Mouse (Mus musculus) spleen, adult 18-20 months (tissue): ENCODE measurements around the gene Capns1.
"Not testable (repeated sequence)": the region's sequence is repeated elsewhere in the genome, so short reads cannot be mapped to it uniquely, and the experiment has no call there.

Source experiments
- DNase-seq, 2 experiments: peaks; one replicate each; pipeline ENCODE4 v3.0.0; 2022; ENCODE audit warnings: mixed read lengths in 2 of 2

The Capns1 gene

DNA sequence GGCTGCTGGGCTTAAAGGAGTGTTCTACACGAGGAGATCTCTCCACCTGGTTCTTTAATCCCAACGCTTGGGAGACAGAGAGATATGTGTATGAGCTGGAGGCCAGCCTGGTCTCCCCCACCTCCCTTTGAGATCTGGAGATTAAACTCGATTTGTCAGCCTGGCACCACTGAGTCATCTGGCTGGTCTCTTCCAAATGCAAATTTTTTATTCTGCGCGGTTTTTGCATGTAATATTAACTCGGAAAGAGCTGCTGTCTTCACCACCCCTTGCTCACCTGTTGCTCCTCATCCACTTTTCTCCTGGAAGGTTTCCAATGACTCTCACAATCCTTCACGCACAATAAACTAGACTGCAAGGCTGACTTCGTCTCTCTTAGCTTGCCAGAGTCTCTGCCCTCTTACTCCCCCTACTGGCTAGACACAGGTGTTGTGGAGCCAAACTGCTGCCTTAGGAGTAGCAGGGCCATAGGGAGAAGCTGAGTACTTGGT, at the start of gene Capns1:
Gene Capns1 (minus strand): TSS at position 331 of the 491 bp plus-strand sequence.
- DNase-seq, result peak in 1 of 2 experiments; percentile 44

DNA sequence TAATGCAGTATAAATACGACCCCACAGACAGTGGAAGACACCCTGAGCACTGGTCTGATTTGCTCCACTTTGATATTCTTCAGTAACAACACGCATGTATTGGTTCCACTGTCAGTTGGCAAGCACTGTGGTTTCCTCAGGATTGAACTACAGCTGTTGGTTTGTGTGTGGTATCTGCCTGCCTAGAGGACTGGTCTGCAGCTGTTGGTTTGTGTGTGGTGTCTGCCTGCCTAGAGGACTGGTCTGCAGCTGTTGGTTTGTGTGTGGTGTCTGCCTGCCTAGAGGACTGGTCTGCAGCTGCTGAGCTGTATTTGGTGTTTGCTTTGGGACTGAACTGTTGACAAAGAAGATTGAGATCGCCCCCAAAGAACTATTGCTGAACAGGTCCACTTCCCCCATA, 38.8 kb upstream of the Capns1 start:
- DNase-seq, result not testable (repeated sequence)

DNA sequence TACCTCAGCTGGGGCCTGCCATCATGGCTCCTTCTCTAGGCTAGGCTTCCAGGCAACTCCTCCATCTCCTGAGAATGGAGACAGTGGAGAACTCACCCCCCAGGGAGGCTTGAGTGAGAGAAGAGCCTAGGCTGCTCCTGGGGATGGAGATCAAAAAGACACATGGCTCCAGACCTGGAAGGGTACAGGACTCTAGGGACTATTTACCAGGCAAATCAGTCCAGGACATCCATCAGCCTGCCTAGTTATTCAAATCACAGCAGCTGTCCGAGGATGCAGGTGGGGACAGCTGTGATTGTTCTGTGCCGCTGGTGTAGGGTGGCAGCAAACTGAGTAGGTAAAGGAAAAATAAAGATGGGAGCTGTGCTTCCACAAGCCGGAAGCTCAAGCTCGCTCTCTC, 37.0 kb upstream of the Capns1 start, which contains the start of gene Ovol3:
Gene Ovol3 (minus strand): TSS at position 101 of the 400 bp plus-strand sequence.
- no peak for DNase-seq

DNA sequence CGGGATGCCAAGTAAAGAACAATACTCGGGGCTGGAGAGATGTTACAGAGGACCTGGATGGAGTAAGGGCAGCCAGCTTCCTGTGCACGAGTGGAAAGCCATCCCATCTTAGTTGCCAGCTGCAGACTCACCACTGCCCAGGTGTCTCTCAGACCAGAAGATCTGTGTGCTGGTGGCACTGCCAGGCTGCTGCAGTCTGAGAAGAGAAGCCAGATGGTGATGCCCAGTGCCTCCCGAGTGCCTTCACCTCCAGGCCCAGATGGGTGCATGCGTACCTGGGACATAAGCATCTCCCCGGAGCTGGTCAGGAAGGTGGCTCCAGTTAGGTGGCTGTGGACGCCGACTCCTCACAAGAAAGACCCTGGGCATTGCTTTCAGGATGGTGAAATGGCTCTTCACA, 36.5 kb upstream of the Capns1 start:
- DNase-seq, result no peak

DNA sequence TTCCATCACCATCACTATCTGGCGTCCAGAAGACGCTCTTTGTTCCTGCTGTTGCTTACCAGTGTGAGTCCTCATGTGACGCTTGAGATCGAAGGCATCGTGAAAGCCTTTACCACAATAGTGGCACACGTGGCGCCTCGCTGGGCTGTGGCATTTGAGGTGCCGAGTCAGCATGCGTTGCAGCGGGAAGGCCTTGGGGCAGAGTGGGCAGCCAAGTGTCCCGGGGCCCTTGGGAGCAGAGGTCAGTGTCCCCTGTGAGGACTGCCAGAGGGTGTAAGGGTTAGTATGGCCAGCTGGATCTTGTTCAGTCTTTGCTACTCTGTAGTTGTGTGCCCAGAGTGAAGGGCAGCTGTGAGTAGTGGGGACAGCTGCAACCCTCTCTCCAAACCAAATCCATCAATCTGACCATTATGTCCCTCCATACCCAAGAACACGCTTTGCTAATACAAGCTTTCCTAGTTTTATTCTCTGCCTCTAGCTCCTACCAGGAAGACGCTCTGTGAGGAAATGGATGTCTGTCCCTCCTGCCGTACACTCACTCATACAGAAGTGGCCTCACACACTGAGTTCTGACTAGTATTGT, 35.8 kb upstream of the Capns1 start:
- DNase-seq, result no peak

DNA sequence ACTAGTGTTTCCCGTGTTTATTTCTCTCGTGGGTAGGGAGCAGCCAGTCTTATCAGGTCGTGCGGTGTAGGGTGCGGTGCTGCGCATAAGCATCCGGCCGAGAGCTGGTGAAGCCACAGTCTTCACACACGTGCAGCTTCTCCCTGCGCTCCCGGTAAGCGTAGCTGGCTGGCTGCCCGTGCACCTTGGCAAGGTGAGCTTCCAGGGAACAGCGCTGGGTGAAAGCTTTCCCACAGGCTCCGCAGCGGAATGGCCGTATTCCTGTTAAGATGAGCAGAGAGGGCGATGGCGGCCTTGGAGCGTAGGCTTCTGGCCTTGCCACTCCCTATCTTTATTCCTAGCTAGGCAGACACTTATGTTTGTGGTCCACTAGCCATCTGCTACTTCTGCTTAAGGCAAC, 34.8 kb upstream of the Capns1 start:
- DNase-seq, result no peak

DNA sequence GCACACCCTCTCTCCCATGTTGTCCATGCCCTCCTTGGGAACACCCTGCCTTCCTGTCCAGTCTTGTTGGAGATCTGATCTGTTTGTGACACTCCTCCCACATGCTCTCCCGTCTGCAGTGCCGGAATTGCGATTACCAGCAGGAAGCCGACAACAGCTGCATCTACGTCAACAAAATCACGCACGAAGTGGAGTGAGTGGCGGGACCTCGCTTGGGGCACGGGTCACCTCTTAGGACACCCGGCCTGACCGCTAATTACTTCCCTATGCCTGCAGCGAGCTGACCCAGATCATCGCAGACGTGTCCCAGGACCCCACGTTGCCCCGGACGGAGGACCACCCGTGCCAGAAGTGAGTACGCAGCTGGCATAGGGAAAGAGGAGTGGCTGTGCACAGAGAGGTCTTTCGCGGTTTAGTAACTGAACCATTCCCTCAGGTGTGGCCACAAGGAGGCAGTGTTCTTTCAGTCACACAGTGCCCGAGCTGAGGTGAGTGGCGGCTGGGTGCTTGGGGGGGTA, 34.1 kb upstream of the Capns1 start:
- peak; percentile 21 to 39 for DNase-seq

DNA sequence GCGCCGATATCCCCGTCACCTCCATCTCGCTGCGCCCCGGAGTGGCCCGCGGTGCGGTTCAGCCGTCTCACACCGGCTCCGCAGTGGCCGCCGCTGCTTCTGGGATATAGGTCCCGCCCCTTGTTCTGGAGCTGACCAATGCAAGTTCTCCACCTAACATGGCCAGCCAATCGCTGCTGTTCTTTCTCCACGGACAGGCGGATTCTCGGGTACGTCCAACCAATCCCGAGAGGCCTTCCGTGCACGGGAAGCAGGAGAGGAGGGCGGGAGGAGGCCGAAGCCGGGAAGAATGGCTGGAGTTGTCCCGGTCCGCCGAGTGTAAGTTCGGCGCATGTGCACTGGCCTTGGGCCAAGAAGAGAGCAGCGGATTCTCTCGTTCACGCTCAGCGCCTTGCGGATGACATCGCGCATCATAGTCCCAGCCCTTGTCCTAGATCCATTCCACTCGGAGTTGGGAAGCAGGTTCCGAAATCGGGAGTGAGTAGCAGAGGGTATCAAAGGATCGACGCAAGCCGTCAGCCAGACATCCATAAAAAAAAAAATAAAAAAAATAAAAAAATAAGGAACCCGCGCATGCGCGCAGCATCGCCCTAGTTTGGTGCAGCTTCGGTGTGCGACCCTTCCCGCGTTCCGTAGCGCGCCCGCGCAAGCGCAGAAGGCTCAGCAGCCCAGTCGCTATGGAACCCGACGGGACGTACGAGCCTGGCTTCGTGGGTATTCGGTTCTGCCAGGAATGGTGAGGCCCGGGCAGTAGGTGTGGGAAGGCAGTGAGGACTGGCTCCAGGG, 33.3 kb upstream of the Capns1 start, which contains the start of the genes Polr2i and Tbcb:
Gene Polr2i (plus strand): TSS at position 280 of the 786 bp plus-strand sequence.
Gene Tbcb (minus strand): TSS at position 604 of the 786 bp plus-strand sequence.
- peak; percentile 91 to 95 for DNase-seq

DNA sequence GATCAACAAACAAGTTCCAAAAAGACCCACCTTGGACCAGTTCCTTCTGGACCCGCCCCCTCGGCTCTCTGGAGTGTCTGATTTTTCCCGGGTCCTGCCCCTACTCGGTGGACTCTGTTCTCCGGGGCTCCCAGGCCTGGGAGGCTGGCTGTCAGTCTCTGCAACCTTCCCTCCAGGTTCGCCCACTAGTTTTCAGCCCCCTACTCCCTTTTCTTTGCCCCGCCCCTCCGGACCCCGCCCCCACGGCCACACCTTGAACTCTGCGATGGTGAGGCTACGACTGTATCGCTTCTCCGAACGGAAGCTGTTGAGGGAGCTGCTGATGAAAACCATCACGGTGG, 32.7 kb upstream of the Capns1 start:
- DNase-seq, result no peak

DNA sequence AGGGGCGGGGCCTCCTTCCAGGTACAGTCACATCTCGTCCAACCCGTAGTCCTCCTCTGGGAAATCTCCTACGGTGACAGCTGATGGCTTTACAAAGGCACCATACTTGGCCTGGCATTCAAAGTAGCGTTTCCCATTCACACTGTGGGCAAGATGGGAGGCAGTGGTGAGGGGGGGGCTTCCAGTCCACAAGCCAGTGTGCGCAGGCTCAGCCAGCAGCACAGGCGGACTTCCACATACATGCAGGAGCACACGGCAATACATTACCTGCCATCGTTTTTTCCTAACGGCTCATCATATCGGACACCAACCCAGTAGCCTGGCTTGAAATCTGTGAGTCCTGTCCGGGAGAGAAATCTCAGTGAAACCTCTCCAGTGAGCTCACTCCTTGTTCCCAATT, 25.6 kb upstream of the Capns1 start:
- no peak for DNase-seq

DNA sequence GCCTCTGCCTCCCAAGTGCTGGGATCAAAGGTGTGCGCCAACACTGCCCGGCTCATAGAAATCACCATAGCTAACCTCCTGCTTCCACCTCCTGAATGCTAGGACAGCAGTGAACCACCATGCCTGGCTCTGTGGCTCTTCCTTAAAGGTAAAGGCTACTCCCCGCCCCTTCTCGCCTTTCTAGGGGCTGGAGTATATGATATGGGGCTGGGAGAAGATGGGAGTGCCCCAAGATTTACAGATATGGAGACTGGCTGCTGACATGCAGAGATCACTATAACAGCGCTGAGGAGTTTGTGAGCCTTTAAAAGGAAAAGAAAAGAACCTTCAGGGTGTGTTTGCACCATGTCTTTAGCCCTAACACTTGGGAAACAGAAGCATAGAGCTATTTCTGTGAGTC, 23.6 kb upstream of the Capns1 start:
- DNase-seq, result no peak

DNA sequence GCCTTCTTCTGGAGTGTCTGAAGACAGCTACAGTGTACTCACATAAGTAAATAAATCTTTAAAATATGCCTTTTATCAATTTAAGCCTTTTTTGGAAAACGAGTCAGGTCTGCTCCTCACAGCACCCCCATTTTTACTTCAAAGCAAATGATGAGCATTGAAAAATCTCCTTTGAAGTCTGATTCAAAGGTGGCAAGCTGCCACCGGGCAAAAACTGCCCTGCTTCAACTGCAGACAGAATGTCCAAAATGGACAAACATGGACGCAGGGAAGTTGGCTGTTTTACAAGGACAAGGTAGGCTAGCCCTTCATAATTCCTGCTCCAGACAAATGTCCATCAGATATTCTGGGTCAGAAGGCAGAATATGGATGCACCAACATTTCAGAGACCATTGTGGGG, 22.8 kb upstream of the Capns1 start:
- no peak for DNase-seq

DNA sequence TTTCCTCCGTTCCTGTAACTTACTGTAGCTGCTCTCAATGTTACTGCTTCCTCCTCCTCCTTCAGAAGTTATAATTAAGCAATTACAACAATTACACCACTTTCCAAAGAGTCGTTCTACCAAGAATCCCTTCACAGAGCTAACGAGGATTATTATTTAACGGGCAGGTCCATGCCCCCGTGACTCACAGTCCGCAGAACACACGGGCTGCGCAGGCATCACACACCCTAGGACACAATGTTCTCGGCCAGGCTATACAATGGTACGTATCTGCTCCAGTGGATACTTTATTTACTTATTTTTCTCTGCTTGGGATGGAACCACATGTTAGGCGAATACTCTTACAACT, 21.4 kb upstream of the Capns1 start:
- DNase-seq, result no peak

DNA sequence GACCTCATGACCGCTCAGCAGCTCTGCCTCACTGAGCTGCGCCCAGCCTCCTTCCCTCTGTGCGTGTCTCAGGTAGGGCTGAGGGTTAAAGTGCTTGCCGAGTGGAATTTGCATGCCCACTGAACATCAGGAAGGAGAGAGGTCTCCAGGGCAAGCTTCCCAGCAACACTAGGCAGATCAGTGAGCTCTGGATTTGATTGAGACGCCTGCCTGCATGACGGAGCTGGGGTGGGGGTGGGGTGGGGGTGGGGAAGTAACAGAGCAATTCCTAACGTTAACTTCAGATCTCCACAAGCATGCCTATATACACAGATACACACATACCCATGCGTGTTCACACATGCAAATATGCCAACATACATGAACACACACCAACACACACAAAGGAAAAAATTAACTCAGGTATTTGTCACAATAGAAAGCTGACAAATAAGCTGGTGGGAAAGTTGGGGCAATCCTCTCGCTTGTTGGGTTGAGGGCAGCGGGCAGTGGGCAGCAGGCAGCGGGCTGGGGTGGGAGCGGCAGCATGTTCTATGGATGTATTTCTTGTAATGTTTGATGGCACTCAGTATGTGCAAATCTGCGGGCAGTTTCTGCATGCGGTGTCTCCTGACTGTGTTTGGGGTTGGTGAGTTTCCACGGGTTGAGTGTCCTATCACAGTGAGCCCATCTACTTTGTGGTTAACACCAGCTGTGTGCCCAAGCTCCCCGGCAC, 20.8 kb upstream of the Capns1 start:
- no peak for DNase-seq

DNA sequence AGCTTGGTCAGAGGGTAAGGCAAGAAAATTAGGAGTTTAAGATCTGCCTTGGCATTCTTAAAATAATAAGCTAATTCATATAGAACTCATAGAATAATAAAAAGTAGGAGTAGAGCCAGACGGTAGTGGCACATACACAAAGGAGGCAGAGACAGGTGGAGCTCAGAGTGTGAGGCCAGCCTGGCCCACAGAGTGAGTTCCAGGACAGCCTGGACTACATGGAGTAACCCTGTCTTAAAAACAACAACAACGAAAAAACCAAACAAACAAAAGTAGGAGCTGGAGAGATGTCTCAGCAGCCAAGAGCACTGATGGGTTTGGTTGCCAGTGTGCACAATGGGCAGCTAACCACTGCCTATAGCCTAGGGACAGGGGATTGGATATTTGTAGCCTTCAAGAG, 18.7 kb upstream of the Capns1 start:
- no peak for DNase-seq

DNA sequence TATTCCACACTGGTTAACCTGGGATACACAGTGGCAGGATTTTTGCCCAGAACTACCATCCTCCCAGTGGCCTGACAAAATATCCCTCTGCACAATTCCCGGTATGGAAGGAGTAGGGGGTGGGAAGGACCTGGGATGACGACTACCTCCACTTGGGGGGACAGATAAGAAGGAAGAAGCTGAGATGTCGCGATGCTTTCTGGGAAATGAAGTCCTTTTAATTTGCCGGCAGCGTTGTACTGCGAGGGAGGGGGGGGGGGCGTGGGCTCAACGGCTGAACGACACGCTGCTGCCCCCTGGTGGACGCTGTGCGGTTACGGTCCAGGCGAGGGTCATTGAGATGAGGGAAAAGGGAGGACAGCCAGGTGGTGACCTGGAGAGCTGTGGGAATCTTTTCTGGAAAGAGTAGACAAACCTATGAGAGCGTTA, 18.1 kb upstream of the Capns1 start:
- DNase-seq, result peak; percentile 35 to 73

DNA sequence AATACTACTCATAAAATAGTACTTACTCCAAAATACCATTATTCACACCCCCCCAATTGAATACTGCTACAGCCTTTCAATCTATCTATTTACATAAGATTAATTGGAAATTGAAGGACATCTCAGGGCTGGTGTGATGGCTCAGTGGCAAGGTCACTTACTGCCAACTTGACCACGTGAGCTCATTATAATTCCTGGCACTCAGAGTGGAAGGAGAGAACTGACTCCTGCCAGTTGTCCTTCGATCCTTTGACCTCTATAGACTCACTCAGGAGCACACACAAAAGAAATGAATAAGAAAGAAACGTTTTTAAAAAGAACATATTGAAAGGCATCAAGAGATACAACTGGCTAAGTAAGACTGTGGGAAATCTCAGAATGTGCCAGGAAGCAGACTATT, 17.3 kb upstream of the Capns1 start:
- no peak for DNase-seq

DNA sequence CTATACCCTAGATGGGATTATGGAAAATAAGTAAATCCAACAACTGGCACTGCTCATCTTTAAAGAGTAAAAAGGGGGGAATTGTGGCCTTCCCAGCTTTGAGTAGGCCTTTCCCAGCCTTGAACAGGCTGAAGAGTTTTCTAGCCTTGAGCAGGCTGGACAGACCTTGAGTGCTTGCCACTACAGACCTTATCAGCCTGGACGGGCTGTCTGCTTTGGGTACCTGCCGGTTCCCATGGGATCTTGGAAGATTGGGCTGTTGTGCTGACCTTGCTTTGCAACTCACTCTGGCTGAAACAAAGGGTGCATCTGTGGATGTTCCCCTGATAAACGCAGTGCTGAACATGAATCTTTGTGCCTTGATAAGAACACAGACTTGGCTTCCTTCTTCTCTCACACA, 15.3 kb upstream of the Capns1 start:
- DNase-seq, result no peak

DNA sequence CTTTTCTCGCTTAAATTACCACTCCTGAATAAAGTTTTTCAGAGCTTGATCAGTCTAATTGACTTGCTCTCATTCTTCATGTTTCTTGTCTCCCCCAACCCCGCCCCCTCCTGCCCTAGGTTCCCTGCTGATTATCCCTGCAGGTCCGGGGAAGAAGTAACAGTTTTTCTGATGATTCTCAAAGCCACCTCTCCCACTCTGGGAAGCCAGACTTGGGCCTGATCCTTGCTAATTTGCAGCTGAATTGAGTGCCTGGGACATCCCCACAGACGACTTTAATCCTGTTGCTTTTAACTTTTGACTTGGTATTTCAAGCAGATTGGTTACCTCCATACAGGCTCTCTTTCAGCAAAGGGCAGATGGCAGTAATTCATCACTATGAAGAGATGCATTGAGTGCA, 12.4 kb upstream of the Capns1 start:
- no peak for DNase-seq

DNA sequence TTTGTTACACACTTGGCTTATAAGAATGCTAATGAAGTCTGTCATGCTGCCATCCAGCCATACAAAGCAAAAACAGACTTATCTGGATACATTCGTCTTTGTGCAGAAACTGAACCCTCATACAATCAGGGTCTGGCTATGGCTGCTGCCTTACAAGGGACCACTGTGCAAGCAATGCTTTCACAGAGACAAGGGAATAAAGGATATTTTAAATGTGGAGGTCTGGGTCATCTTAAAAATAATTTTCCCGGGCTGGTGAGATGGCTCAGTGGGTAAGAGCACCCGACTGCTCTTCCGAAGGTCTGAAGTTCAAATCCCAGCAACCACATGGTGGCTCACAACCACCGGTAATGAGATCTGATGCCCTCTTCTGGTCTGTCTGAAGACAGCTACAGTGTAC, 7.8 kb upstream of the Capns1 start:
- DNase-seq, result not testable (repeated sequence)

DNA sequence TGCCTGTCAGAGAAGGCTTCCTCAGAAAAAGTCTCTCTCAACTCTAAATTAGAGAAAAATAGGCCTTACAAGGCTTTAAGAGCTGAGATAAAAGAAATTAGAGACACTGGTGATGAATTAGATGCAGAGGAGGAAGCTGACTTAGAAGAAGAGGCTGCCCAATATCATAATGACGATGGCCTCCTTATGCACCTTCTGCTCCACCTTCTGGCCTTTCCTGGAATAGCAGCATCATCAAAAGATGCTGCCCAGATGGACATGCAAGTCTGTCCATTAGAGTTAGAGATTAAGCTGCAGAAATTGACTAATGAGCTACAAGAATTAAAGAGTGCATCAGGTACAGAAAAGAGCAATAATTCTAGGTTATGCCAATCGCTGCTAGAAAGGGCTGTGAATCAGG, 6.8 kb upstream of the Capns1 start:
- peak in 1 of 2 experiments; percentile 66 for DNase-seq

DNA sequence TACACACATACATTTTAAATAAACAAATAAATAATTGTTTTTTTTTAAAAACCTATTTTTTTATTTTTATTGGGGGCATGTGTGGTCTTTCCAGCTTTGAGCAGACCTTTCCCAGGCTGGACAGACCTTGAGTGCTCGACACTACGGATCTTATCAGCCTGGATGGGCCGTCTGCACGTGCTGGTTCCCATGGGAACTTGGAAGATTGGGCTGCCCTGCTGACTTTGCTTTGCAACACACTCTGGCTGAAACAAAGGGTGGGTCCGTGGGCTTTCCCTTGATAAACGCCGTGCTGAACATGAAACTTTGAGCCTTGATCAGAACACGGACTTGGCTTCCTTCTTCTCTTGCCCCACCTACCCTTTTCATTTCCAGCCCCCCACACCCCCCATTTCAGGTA, 5.8 kb upstream of the Capns1 start:
- DNase-seq, result no peak

DNA sequence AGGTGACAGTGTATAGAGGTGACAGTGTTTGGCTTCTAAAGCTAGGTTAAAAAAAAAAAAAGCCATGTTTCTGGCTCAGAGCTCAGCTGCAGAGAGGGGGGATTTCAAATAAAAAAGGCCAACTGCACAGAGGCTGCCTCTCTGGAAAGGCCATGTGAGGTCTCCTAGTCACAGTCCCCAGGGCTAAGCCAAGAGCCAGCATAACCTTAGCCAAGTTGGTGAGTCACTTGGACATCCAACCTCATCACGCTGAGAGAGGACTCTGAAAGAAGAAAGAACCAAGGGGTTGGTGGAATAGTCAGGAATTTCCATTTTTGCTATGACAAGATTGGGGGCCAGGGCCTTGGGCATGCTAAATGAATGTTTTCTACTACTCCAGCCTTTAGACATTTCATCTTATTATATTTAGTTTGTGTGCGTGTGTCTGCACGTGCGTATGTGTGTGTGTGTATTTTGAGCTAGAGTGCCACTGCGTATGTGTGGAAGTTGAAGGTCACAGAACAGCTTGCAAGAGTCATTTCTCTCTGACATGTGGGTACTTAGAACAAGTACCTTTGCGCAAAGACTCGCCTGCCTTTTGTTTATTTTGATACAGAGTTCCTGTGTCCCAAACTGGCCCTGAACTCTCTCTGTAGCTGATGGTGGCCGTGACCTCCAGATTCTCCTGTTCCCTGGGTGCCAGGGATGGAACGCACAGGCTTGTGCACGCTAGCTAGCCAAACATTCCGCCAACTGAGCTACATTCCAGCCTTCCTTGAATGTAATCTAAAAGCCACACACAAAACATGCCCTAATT, 4.5 kb upstream of the Capns1 start:
- no peak for DNase-seq
